Mouse (Mus musculus) forebrain, embryonic 10.5 days (tissue): ENCODE data around the gene Crtc3. TPM values are rescaled to one million over a fixed set of nuclear protein-coding genes. Genes with fewer than 3 reads are reported as not detected.
A peak's percentile ranks its signal among the peaks of the same experiment; 100 is the strongest.

Experiments used
- DNase-seq: peaks from one replicate; pipeline ENCODE4 v3.0.0-alpha.2; 2017; ENCODE audit warnings: low spot score; ENCODE audit errors: extremely low spot score
- H3K27ac ChIP-seq: fragments of 300-500 bp; sonication (generic); 2 replicates; pipeline ENCODE4 v1.5.1; 2016; ENCODE audit warnings: mild to moderate bottlenecking
- H3K27me3 ChIP-seq: fragments of 300-500 bp; sonication (generic); 2 replicates; pipeline ENCODE4 v1.6.1; 2016; ENCODE audit warnings: mild to moderate bottlenecking; ENCODE audit not compliant: poor library complexity, severe bottlenecking
- H3K36me3 ChIP-seq: fragments of 300-500 bp; sonication (generic); replicated peaks from 2 replicates; pipeline ENCODE4 v1.6.1; 2016; ENCODE audit warnings: mild to moderate bottlenecking, moderate library complexity
- H3K4me1 ChIP-seq: fragments of 300-500 bp; sonication (generic); 2 replicates; pipeline ENCODE4 v1.6.1; 2016
- H3K4me3 ChIP-seq: fragments of 300-500 bp; sonication (generic); 2 replicates; pipeline ENCODE4 v1.5.1; 2016; ENCODE audit warnings: mild to moderate bottlenecking, moderate library complexity
- H3K9me3 ChIP-seq: fragments of 300-500 bp; sonication (generic); 2 replicates; pipeline ENCODE4 v1.6.1; 2016; ENCODE audit warnings: mild to moderate bottlenecking, moderate library complexity
- WGBS: fragments of 180-500 bp; shearing (Covaris S2); methylation state at CpG from one replicate; pipeline ENCODE4 v1.1.7; 2016; 5-methylcytosine and 5-hydroxymethylcytosine counted together
- polyA plus RNA-seq: library from polyadenylated mRNA; unstranded; fragments of >200 nt; fragmentation: Nextera tagmentation; extraction: Ambion mirVana; gene quantifications from 2 replicates; pipeline ENCODE4 v1.2.1, GENCODE M21; 2016

Gene Crtc3
- polyA plus RNA-seq, 1 experiment from 2014 or later = 9.3 TPM

GRCm38 (mm10) chr7:80633635-80634034, 55.0 kb downstream of the Crtc3 start:
- DNase-seq = no peak
- peaks cover 32% of the 10 kb centered on the region for H3K4me1 ChIP-seq

DNA sequence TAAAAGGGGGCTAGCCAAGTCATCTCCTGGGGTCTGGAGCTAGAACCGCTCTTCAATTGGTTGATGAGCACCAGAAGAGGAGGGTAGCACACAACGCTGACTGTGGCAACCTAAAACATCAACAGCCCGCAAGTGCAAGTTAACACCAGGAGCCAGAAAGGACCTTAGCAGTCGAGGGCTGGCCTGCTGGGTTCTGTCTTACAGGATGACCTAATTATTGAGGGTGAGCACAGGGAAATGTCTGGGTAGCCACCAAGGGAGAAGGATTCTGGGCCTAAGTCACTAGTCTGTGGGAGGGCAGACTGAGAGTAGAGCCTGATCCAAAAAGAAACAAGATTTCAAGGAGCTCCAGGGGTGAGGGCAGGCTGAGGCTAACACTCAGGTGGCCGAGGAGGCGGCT, 56.7 kb downstream of the Crtc3 start:
- no peak overlapping the region for H3K4me3 ChIP-seq
- DNase-seq = no peak
- H3K4me1 ChIP-seq = peaks cover 29% of the 10 kb centered on the region
- 0 out of 2 replicates have a peak, but pooled peaks cover 3% of the 10 kb centered on the region for H3K36me3 ChIP-seq
- H3K9me3 ChIP-seq = no peaks in the 10 kb centered on the region
- H3K27ac ChIP-seq = peak overlapping the region; percentile 25; the same call in 1 of the 2 replicates
- H3K27me3 ChIP-seq = no peaks in the 10 kb centered on the region
- WGBS = 74% methylated on average over 6 of the region's 6 CpGs

More at GRCm38 (mm10) chr7:80633635-80634034, 55.0 kb downstream of the Crtc3 start:
- Histone ChIP-seq H3K4me3 (no peak overlapping the region), H3K27me3 (no peaks in the 10 kb centered on the region), H3K36me3 (0 out of 2 replicates have a peak, but pooled peaks cover 2% of the 10 kb centered on the region), H3K27ac (no peak overlapping the region), H3K9me3 (no peaks in the 10 kb centered on the region)
- 91% methylated on average over 2 of the region's 2 CpGs for WGBS

- Histone ChIP-seq H3K4me1 (peaks cover 24% of the 10 kb centered on the region), H3K36me3 (0 out of 2 replicates have a peak, but pooled peaks cover 3% of the 10 kb centered on the region), H3K27me3 (no peaks in the 10 kb centered on the region), H3K27ac (peak overlapping the region; percentile 49), H3K4me3 (no peak overlapping the region), H3K9me3 (no peaks in the 10 kb centered on the region)
- WGBS = 80% methylated on average over 3 of the region's 3 CpGs
- no peak for DNase-seq
These were observed 57.3 kb downstream of the Crtc3 start for GRCm38 (mm10) chr7:80631405-80631804.

- Histone ChIP-seq H3K27me3 (no peaks in the 10 kb centered on the region), H3K4me3 (no peak overlapping the region), H3K27ac (no peak overlapping the region), H3K9me3 (no peaks in the 10 kb centered on the region), H3K4me1 (peaks cover 21% of the 10 kb centered on the region), H3K36me3 (peaks cover 8% of the 10 kb centered on the region; the same call in 1 of the 2 replicates)
- WGBS = 90% methylated on average over 12 of the region's 12 CpGs
- DNase-seq = no peak
These were observed 59.3 kb downstream of the Crtc3 start for GRCm38 (mm10) chr7:80629369-80629768.

DNA sequence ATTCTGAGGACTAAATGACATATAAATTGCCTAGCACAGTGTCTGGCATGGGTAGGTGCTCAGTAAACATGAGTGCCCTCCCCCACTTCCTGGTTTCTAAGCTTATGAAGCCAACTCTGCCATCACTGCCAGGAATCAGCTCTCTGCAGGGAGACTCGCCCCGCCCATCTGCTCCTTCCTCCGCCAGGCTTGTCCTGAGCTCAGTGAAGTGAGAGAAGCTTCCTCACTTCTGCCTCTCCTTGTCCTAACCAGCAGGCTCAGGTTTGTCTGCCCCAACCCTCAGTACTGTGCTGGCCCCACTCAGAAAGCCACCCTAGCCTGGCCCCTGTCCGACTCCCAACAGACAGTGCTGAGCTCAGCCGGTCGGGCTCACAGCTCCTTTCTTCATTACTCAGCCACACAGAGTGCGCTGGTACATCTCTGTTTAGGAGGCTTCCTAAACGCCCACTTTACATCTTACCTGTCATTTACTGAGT, 59.9 kb downstream of the Crtc3 start:
- H3K9me3 ChIP-seq = no peaks in the 10 kb centered on the region
- peaks cover 21% of the 10 kb centered on the region for H3K4me1 ChIP-seq
- H3K27ac ChIP-seq = no peak overlapping the region
- DNase-seq = no peak
- WGBS = 78% methylated on average over 8 of the region's 8 CpGs
- no peak overlapping the region for H3K4me3 ChIP-seq
- no peaks in the 10 kb centered on the region for H3K27me3 ChIP-seq
- peaks cover 12% of the 10 kb centered on the region; the same call in 1 of the 2 replicates for H3K36me3 ChIP-seq

- H3K9me3 ChIP-seq = no peaks in the 10 kb centered on the region
- H3K36me3 ChIP-seq = peaks cover 12% of the 10 kb centered on the region; the same call in 1 of the 2 replicates
- peaks cover 16% of the 10 kb centered on the region for H3K4me1 ChIP-seq
- no peak for DNase-seq
- no peak overlapping the region for H3K27ac ChIP-seq
- no peaks in the 10 kb centered on the region for H3K27me3 ChIP-seq
- no peak overlapping the region for H3K4me3 ChIP-seq
- WGBS = 89% methylated on average over 5 of the region's 5 CpGs
These were observed 61.7 kb downstream of the Crtc3 start for GRCm38 (mm10) chr7:80626943-80627342.

DNA sequence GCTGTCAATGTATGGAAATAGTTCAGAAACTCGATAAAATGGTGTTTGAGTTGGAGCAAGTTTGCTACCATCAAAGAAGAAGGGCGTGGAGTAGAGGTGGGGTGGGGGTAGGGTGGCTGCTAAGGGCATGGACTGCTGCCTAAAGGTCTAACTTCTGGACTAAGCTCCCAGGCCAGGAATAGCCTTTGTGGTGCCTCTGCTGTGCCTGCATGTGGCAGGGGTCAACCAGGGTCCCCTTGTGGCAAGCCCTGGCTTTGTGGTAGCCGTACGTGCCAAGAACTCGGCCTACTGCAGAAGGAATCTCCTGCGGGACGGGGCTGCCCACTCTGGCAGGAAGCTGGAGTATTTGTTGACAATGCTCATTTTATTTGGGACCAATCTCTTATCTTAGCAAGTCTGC, 62.8 kb downstream of the Crtc3 start:
- WGBS = 88% methylated on average over 7 of the region's 7 CpGs
- H3K36me3 ChIP-seq = peaks cover 19% of the 10 kb centered on the region

DNA sequence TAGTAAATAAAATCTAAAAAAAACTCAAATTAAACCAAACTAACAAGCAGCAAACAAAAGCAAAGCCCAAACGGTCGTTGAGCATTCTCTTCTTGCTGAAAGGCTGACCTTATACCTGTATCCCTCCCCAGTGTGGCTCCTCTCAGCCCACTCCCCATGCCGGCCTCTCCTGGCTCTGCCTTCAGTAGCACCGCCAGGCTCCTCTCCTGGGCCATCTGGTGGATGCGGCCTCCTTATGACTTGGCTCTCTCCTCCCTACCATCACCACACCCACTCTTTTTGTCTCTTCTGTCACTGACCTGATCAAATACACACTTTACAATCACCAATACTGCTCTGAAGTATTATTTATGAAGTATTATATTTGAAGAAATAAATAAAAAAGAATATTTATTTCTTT, 65.4 kb downstream of the Crtc3 start:
- Histone ChIP-seq H3K4me1 (no peaks in the 10 kb centered on the region), H3K27ac (no peak overlapping the region), H3K9me3 (no peaks in the 10 kb centered on the region), H3K27me3 (no peaks in the 10 kb centered on the region), H3K36me3 (peaks cover 16% of the 10 kb centered on the region), H3K4me3 (no peak overlapping the region)
- 92% methylated on average over 5 of the region's 5 CpGs for WGBS
- DNase-seq = no peak

More for the DNA sequence above, 62.8 kb downstream of the Crtc3 start:
- no peaks in the 10 kb centered on the region for H3K27me3 ChIP-seq
- no peak overlapping the region for H3K27ac ChIP-seq
- H3K4me1 ChIP-seq = peaks cover 6% of the 10 kb centered on the region
- no peak overlapping the region for H3K4me3 ChIP-seq
- H3K9me3 ChIP-seq = no peaks in the 10 kb centered on the region
- DNase-seq = no peak

GRCm38 (mm10) chr7:80616096-80616495, 72.6 kb downstream of the Crtc3 start:
- WGBS = 80% methylated on average over 9 of the region's 9 CpGs
- no peak overlapping the region for H3K4me3 ChIP-seq
- H3K27ac ChIP-seq = no peak overlapping the region
- DNase-seq = no peak
- H3K9me3 ChIP-seq = no peaks in the 10 kb centered on the region
- peaks cover 30% of the 10 kb centered on the region for H3K4me1 ChIP-seq
- H3K36me3 ChIP-seq = peaks cover 8% of the 10 kb centered on the region; the same call in 1 of the 2 replicates
- H3K27me3 ChIP-seq = no peaks in the 10 kb centered on the region

DNA sequence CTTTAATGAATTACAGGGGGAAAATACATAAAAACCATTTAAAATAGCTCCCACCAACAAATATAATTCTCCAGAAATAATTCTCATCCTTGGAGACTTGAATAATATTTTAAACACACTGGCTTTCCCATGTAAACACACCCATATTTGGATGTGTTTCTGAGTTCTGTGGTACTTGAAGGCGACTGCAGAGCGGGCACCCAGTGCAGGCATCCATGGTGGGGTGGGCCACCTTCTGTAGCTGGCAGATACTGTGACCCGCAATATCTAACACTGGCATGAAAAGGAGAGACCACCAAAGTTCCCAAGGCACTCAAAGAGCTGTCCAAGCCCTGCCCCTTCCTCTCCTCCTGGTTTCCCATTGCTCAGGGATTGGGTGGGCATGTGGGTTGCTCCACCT, 74.6 kb downstream of the Crtc3 start:
- Histone ChIP-seq H3K9me3 (no peaks in the 10 kb centered on the region), H3K27ac (no peak overlapping the region), H3K27me3 (no peaks in the 10 kb centered on the region), H3K4me3 (no peak overlapping the region), H3K4me1 (peaks cover 32% of the 10 kb centered on the region), H3K36me3 (peaks cover 8% of the 10 kb centered on the region)
- DNase-seq = no peak
- 94% methylated on average over 3 of the region's 3 CpGs for WGBS

DNA sequence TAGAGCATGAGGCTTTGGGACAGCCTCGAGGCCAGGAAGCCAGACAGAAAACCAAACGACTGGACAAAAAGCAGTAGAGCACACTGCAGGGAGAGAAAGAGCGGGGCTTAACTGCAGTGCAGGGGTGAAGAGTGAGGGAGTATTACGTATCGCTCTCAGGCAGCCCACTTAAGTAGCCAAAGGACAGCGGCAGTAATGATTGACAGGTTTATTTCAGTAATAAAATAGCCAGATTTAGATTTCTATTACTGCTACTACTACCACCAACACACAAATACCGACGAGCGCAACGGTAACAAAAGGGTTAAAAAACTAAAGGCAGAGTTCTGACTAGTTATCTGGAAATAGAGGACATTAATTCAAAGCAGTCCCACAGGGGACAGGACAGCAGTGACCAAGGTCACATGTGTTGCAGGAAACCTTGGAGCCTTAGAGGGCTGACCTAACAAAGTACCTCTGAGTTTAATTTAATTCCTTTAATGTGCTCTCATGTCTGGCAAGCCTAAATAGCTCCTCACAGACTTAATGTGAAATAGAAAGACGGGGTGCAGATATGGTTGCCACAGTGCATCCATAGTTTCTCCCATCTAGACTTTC, 76.4 kb downstream of the Crtc3 start:
- WGBS = 64% methylated on average over 11 of the region's 11 CpGs
- Histone ChIP-seq H3K27ac (peak overlapping the region; percentile 67), H3K4me3 (no peak overlapping the region), H3K36me3 (peaks cover 8% of the 10 kb centered on the region), H3K9me3 (no peaks in the 10 kb centered on the region), H3K4me1 (peaks cover 39% of the 10 kb centered on the region), H3K27me3 (no peaks in the 10 kb centered on the region)
- DNase-seq = no peak

DNA sequence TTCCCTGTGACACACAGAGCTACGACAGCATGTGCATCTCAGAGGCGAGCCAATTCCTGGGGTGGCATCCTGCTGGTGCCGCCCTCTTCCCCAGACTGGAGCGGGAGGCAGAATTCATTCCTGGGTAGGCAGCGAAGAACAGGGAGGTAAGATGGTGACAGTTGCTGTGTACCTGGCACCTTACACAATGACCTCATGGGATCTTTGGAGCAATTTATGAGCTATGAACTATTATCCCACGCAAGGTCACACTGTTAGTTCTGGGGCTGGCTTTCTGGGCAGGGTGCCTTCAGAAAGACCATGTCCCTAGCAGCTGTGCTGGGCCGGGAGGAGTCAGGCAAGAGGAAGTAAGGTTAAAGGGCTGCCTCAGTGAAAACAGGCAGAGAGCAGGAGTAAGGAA, 77.0 kb downstream of the Crtc3 start:
- H3K27me3 ChIP-seq = no peaks in the 10 kb centered on the region
- no peaks in the 10 kb centered on the region for H3K9me3 ChIP-seq
- H3K4me3 ChIP-seq = no peak overlapping the region
- H3K27ac ChIP-seq = peak overlapping the region; percentile 67
- WGBS = 82% methylated on average over 7 of the region's 7 CpGs
- peaks cover 8% of the 10 kb centered on the region for H3K36me3 ChIP-seq
- DNase-seq = no peak
- H3K4me1 ChIP-seq = peaks cover 42% of the 10 kb centered on the region

- H3K36me3 ChIP-seq = no peaks in the 10 kb centered on the region; the same call in 1 of the 2 replicates
- no peak overlapping the region for H3K27ac ChIP-seq
- 46% methylated on average over 2 of the region's 2 CpGs for WGBS
- no peaks in the 10 kb centered on the region for H3K27me3 ChIP-seq
- H3K4me3 ChIP-seq = no peak overlapping the region
- no peak for DNase-seq
- no peaks in the 10 kb centered on the region for H3K9me3 ChIP-seq
- H3K4me1 ChIP-seq = peaks cover 42% of the 10 kb centered on the region
These were observed 81.2 kb downstream of the Crtc3 start for GRCm38 (mm10) chr7:80607503-80607902.
